Mouse (Mus musculus) naive thymus-derived CD4-positive, alpha-beta T cell, adult 2 months (primary cell): Measurements from ENCODE around the gene Sp2.
A peak's percentile ranks its signal among the peaks of the same experiment; 100 is the strongest.

Experiments
- DNase-seq: peaks from one replicate; pipeline ENCODE4 v3.0.0-alpha.2; 2011; ENCODE audit warnings: low read depth

Gene Sp2

DNA sequence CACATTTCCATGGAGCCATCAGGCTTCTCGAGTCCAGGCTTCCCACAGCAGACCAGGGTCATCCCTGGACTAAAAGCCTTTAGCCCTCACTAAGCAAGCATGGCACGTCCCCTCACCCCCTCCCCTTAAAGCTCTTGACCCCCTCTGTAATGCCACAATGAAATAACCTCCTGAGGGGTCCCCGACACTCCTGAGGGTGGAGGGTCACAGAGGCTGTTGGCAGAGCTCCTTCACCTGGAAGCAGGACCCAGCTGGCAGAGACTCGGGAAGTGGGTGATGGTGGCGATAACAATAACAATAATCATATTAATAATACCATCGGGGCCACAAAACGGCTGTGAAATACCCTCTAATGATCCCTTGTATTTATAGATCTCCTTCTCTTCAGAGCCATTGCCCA is at the start of gene Sp2:
Gene Sp2 (minus strand): TSS at position 101 of the 400 bp plus-strand sequence.
- DNase-seq = no peak

DNA sequence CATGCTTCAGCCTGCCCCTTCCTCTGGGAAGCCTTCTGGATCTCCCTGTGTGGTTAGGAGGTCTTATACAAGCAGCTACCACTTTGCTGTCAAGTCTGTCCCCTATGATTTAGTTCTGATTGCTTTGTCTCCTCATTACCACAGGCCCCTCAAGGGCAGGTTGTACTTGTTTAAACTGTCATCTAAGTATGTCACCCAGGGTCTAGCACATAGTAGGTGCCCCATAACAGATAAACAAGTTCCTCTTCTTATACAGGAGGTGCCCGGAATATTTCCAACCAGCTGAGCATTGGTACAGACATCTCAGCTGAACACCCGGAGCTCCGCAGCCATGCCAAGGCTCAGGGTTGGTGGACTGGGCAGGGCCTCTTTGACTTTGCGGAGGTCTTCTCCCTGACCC is 49.7 kb upstream of the Sp2 start:
- DNase-seq = no peak

DNA sequence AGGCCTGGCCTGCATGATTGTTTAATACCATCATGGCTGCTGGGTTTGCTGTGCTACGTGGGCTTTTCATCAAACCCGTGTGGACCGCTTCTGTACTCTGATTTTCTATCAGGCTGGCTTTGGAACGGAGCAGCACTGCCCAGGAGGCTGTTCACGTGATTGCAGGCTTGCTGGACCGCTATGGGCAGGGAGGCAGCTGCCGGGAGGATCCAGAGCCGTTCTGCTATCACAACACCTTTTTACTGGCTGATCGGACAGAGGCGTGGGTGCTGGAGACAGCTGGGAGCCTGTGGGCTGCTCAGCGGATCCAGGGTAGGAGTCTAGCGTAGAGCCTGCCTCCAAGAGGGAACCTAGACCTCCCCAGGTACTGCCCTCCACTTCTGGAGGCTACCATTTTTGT is 49.2 kb upstream of the Sp2 start:
- no peak for DNase-seq

DNA sequence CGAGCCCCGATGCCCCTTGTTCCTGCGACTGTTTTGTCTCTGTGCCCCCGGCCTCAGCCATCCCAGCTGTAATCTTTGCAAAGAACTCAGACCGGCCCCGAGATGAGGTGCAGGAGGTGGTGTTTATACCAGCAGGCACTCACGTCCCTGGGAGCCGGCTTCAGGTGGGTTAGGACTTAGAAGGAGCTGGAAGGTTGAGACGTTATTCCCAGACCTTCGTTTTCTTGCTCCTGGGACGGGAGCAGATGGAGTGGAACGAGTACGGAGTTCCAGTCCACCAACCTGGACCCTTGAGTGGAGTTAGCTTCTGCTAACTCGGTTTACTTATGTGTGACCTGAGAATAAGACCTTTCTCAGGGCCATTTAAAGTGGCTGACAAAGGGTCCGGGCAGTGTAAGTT is 47.7 kb upstream of the Sp2 start:
- DNase-seq = no peak

DNA sequence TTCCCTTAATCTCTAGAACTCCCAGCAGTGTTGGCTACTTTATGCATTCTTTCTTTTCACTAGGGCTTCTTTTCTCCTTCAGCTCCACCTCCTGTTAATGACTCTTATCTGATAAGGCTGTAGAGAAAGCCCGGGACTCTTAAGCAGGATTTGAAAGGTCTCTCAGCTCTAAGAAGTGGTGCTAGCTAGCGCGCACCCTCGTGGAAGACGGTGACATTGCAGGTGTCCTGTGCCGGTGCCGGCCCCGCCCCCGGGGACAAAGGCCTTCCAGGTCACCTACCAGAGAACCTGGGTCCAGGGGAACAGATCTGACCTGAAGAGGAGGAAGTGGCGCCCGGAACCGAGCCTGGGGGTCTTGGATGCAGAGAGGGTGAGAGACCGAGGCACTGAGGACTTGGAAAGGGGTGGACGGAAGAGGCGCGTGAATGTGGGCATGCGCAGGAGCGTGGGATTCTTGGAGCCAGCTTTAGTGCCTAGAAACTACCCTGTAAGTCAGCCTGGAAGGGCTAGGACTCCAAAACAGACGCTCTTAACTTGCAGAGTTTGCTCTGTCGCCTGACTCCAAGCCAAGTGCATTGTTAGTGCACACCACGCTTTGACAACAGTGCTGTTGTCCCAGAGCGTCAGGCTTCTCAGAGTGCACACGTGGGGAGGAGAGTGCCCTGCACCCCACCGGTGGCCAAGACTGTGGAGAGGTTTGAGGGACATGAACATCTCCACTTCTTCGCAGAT is 47.1 kb upstream of the Sp2 start, which contains the start of gene Scrn2:
Gene Scrn2 (plus strand): TSS at position 253 of the 732 bp plus-strand sequence.
- peak; percentile 94 for DNase-seq

DNA sequence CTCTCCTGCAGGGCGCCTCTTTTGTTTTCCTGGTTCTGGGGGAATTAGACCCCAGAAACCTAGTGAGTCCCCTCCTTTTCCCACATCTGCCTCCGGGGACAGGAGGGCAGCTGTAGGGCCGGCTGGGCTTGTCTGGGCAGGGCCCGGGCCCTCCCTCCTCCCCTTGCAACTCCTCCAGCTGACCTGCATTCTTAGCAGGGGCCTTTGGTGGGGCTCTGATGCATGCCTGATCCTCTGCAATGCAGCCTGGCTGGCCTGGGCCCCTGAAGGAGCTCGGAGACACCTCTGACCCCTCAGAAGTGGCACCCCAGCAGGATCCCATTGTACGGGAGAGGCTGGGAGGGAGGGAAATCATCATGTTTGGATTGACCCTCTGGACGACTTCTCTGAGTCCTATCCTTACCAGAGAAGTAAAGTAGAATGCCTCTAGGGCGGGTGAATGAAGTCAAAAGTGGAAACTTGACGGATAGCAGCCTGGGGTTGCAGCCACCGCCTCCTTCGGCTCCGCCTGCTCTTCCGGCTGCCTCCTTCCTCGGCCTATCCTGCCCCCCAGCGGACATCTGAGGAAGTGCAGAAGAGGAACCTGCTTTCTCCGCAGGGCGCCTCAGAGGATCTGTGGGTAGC is 43.1 kb upstream of the Sp2 start:
- DNase-seq = peak; percentile 96

DNA sequence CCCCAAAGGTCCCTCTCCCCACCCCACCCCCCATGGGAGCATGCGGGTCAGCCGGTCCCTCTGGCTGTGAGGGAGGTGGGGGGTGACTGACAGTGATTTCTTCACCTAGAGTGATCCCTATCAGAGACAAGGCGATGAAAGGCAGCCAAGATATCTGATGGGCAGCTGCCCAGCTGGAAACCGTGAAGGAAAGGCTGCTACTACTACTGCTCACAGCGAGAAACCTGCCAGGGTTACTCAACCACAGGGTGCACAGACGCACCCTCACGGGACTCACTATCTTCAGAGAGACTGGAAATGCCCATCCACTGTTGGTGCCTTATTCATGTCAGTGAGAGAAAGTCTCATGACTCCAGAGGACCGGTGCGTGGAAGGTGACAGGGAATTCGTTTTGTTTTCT is 42.2 kb upstream of the Sp2 start:
- DNase-seq = no peak

DNA sequence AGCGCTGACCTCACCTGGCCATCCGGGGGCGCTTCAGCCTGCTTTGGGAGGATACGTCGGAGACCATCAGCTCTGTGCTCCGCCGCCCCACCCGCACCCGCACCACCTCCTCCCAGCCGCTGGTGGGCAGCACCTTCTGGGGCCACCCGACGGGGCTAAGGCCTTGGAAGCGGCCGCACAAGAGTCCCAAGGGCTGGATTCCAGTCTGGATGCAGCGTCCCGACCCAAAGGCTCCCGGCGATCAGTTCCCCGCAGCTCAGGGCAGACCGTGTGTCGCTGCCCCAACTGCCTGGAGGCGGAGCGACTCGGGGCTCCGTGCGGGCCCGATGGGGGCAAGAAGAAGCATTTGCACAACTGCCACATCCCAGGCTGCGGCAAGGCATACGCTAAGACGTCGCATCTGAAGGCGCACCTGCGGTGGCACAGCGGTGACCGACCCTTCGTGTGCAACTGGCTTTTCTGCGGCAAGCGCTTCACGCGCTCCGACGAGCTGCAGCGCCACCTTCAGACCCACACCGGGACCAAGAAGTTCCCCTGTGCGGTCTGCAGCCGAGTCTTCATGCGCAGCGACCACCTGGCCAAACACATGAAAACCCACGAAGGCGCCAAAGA is 39.2 kb upstream of the Sp2 start:
- peak; percentile 92 for DNase-seq

DNA sequence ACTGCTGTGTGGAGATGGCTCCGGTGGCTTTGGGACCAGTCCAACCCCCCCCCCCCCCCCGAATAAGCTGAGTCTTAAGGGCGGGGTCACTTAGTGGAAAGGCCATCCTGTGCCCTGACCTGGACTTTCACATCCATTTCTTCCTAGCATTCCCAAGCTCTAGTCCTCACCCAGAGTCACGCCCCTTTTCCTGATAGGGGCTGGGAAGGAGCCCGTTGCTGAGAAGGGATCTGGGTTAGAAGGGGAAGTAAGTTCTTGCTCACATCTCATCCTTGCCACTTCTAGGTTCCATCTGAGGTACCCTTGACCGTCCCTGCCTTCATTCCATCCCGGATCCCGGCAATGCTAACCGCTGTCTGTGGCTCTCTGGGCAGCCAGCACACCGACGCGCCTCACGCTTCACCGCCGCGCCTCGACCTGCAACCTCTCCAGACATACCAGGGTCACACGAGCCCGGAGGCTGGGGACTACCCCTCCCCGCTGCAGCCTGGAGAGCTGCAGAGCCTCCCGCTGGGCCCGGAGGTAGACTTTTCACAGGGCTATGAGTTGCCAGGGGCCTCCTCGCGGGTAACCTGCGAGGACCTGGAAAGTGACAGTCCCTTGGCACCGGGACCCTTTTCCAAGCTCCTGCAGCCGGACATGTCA is 38.5 kb upstream of the Sp2 start:
- DNase-seq = no peak

DNA sequence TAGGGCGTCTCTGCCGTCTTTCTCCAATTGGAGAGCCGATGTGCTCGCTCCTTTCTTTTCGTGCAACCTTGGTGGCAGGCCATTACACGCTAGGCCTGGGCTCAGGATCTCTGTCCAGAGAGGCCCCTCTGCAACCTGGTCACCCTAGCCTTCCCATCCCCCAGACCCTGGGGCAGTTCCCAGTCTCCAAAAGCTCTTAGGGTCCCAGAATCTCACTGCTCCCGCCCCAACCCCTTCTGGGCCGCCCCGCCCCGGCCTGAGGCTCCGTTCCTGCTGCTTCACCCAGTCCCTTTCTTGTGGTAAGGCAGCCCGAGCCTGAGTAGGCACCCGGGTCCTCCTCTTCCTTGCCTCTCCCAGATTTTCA is 36.6 kb upstream of the Sp2 start:
- DNase-seq = no peak

DNA sequence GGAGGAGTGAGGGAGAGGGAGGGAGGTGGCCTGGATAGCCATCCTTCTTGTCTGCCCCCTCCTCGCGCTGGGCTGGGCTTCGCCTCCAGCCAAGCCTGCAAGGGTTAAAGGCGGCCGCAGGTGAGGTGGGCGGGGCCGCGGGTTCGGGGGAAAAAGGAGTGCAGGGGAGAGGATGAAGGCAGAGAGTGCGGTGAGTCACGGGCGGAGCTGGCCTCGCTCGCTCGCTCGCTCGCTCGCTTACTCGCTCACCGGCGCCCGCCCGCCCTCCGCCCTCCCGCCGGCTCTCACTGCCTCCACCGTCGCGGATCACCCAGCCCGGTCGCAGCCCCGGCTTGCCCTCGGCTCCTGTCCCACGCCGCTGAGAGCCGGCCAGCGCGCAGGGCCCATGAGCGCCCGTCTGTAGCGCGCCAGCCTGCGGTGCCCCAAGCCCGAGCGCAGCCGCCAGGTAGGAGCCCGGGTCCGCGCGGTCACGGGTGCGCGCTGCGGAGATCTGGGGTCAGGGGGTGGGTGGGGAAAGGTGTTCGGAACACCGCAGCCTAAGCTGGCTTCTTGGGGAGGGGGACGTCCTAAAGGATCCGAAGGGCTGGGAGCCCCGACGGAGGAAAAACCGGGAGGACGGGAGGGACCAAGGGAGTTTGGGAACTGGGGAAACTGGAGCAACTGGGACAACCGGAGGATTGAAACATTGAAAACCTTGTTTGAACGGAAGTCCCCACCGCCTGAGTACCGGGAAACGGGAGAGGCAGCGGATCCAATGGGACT is 36.0 kb upstream of the Sp2 start:
- peak; percentile 70 for DNase-seq

DNA sequence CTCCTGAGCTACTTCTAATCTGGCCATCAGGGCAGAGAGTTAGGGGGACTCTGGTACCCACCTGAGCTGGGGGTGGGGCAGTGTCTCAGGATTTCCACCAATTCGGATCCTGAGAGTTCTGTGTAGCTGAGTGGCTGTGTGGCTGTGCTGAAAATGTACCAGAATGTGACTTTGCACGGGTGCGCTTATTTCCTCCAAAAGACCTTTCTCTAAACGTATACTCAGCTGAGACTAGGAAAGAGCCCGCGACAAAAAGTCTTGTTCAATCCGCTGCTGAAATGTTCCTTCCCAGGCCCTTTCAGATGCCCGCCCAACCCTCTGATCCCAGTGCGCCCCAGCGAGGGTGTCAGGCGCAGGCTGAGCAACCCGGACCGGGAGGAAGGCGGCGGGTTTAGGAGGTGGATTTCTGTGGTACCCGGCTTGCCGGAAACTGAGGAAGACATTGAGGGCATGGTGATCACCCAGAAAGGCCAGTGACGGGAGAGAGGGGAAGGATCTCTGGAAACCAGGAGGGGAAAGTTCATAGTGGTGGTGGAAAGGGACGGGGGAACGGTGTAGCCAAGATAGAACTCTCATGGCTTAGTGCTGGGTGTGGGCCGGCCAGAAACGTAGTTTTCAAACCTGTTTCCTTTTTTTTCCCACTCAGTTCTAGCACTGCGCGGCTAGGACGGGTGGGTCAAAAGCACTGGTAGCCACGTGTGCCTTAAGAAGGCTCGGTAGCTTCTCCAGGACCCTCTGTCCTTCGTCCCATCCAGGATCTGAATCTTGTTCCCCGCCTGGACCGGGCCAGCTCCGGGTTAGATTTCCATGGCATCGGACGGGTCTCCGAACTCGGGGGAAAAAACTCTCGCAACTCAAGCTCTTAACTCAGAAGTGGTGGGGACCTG is 35.2 kb upstream of the Sp2 start:
- peak; percentile 50 for DNase-seq

DNA sequence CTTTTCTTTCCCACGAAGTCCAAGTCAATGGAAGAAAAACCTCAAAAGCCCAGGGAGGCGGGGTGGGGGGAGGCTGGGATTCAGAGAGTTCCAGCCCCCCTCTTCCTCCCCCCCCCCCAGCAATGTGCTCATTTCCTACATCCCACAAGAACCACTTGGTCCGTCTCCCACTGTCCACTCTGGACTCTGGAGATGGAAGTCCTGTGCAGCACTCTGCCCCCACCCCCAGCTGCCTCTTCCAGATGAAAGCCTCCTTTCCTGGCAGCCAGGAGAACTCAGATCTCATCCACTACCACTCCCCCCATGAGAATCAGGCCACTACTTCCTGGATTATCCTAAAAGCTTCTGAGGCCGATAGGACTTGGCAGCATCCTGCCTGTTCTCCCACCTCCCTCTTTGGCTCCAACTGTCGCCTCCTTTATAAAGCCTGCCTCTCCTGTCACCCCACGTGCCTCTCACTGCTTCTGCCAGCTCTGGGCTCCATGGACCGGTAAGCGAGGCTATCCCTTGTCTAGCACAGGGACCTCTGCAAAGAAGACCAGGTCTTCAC is 30.4 kb upstream of the Sp2 start, which contains the start of gene Sp6:
Gene Sp6 (plus strand): TSS at position 274 of the 550 bp plus-strand sequence.
- DNase-seq = no peak

DNA sequence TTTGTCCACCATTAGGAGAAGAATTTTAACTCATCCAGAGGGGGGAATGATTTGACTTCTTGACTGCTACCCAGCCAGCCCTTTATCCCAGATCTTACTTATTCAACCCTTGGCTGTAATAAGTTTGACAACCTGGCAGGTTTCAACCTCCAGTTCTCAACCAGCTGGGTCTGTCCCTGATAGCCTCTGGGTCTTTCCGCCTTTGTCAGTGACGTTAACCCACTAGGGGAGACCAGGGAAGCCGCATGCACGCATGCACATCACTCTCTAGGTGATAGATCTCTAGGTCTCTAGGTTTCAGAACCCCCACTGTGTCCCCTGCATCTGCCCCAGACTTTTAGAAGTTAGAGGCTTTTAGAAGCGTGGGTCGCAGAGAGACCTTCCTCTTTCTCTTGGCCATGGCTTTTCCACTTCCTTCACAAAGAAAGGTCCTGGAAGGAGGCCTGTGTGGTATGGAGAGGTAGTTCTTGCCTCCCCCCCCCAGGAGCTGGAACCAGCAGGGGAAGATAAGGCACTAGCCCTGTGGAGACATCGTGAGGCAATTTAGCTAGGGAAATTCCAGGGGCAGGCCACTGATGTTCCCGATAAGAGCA is 26.5 kb upstream of the Sp2 start:
- no peak for DNase-seq

DNA sequence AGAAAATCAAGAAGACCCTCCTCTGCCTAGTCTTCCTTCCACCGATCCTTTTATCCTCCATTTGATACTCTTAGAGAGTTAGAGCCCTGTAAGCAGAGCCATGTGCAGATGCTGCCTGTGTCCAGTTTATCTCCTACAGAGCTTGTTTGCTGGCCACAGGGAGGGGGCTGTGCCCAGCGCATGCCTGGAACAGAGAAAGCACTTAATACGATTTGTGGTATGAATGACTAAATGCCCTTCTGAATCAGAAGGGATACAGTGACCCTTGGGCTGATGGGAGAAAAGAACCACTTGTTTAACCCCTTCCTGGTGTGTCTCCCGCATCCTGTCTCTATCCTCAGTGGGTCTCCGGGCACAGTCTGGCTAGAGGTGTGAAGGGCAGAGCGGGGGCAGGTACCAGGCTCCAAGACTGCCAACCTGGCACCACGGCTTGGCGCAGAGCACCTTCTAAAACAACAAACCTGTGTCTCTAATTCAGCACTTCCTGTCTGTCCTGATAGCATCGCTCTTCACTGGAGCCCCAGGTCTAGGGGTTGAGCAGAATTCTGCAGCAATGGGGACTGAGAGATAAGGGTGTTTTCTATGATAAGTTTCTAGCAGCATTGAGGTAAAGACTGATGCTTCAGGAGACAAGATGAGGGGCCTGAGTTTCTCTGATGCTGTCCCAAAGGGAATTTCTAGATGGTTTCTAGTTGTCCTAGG is 24.5 kb upstream of the Sp2 start:
- peak; percentile 67 for DNase-seq

DNA sequence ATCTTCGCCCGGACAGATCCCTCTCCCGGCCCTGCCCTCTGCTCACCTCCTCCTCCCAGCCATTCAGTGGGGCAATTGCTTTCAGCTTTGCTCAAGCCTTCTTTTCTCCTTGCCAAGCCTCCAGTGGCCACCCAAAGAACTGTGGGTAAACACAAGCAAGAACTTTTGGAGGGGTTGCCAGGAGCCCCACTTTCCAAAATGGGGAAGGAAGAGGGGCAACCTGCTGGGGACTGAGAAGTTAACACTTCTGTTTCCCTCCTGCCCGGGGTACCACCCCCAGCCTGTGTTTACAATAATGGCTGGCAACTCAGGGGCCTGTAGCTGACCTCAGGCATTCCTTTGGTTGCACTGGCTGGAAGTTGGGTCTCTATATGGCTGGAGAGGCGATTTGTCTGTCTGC is 20.4 kb upstream of the Sp2 start:
- no peak for DNase-seq

DNA sequence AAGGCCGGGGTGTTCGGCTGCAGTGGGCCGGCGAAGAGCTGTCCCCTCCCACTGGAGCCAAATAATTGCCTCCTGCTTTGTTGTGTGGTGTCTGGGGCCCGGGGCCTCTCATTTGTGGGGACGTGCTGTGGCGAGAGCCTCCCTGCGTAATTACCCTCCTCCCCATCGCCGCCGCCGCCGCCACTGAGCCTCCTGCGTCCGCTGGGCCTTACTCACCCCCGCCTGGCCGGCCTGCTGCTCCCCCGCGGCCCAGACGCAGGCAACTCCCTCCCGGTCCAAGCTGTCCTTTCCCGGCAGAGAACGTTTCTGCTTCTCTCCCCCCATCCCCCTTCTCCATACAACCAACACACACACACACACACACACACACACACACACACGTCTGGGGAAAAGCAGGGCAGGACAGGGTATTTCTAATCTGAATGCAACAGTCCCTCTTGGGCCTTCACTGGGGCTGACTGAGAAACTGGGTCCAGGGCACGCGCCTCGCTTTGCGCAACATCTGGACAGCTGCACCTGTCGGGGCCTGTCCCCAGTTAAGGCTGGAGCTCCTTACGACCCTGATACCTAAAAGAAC is 14.7 kb upstream of the Sp2 start:
- no peak for DNase-seq

DNA sequence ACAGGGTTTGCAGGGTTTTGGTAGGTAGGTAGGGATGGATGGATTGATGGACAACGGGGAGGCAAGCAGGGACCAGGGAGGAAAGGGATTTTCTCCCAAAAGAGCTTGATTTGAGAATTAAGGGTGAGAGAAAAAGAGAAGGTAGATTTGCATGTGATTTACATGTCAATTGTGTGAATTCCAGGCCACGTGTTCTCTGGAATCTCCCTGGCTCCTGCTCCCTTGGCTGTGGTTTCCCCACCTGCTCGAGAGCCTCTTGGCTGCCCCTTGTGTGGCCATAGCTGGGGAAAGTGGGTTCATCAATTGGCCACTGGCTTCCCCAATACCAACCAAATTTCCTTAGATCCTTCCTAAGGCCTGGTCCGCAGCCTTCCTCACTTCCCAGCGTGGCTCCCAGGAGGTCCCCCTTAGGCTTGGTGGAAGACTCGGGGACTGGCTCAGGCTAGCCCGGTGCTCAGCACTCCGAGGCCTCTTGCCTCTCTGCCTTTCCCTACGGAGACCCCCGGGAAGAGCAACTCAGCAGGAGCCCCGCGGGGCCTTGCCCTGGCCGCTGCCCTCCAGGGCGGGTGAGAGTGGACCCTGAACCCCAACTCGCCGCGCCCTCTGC is 14.1 kb upstream of the Sp2 start:
- DNase-seq = no peak
